Mouse (Mus musculus) left cerebral cortex, postnatal 14 days (tissue): ENCODE results near the gene Spata9. TPM values are rescaled to one million over a fixed set of nuclear protein-coding genes. Genes with fewer than 3 reads are reported as not detected.

Source experiments
- DNase-seq, 2 experiments: peaks; one replicate each; pipeline ENCODE4 v3.0.0; 2021 to 2022; ENCODE audit warnings: low spot score in 2 of 2, mixed read lengths in 1 of 2
- intact Hi-C: fragments of 180-260 bp; cut with DNase I; formaldehyde crosslinking; loops from one replicate; pipeline ENCODE4 v1.15.1; 2025
- total RNA-seq, 2 experiments: library from RNA; stranded (reverse); gene quantifications; 2 replicates each; pipeline ENCODE4 v1.2.3; 2021

The Spata9 gene
- total RNA-seq, 2 experiments from 2014 or later = not detected

- intact Hi-C loops = no loop called here
- DNase-seq = no peak
Observed at GRCm38 (mm10) chr13:75976649-75977048, 9.7 kb downstream of the Spata9 start.

- intact Hi-C loops = no loop called here
- DNase-seq = no peak
Observed at GRCm38 (mm10) chr13:75981901-75982300, 15.0 kb downstream of the Spata9 start.

- intact Hi-C loops = no loop called here
- DNase-seq = peak; percentile 6 to 22
Observed at GRCm38 (mm10) chr13:75988096-75988495, 21.1 kb downstream of the Spata9 start.

DNA sequence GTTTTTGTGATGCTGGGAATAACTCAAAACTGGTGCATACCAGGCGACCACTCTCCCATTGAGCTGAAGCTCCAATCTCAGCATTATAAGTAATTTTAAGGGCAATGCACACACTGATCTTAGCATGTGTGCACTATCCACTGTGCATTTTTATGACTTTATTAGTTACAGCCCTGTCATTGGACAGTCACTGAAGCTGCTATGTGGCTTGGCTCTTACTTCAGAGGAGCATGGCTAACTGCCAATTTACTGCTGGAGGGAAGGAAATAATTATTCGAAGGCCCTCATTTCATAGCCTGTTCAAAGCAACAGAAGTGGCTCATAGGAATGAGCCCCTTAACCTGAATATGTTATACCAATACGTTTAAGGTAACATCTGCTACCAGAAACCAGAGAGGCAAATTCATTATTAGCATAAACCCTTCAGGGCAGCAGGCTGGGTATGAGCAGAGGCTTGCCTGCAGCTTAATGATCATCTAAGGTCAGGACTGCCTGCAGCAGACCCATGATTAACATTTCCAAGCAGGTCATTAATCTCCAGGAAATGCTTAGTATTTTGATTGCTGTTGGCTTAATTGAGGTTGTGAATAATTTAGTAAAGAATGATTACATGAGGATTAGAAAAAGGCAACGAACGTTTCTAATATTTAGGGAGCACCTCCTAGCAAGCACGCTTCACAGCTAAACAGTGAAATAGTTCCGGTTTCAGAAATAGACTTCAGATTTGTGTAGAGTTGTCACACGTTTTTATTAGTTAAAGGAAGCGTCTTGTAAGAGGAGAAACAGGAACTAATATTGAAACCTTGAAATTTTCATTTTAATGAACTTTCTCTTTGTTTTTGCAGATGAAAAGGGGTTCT is 25.4 kb downstream of the Spata9 start:
- DNase-seq = no peak
- intact Hi-C loops = no loop called here

GRCm38 (mm10) chr13:76003272-76003671 is 36.3 kb downstream of the Spata9 start:
- intact Hi-C loops = no loop called here
- DNase-seq = no peak

- DNase-seq = no peak
- intact Hi-C loops = no loop called here
Observed at GRCm38 (mm10) chr13:76014511-76014910, 47.6 kb downstream of the Spata9 start.

DNA sequence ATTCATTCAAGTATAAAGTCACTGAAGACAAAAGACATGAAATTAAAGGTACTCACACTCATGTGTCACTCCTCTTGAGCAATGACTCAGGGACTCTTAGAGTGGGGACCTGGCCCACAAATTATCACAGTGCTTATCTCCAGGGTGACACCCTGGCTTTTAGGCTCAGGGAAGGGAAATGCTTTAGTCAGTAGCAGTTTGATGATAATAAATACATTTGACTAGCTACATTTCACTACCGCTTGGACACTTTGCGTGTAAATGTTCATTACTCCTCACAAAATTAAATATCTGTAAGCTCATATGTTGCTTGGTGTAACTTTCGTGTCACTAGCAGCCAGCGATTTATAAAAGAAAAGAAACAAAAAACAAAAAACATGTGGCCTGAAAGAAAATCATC is 50.5 kb downstream of the Spata9 start:
- intact Hi-C loops = no loop called here
- DNase-seq = no peak

GRCm38 (mm10) chr13:76017974-76018843 is 51.3 kb downstream of the Spata9 start, which contains the start of gene Rfesd:
Gene Rfesd (minus strand): TSS chr13:76018719.
- intact Hi-C loops = loop anchor here (1.0 kb wide), 1 partner anchor 75 kb away; the partner anchor contains the start of gene Rhobtb3
- peak; percentile 96 to 99 for DNase-seq

GRCm38 (mm10) chr13:76018844-76019400 is 52.0 kb downstream of the Spata9 start:
- intact Hi-C loops = loop anchor here (1.0 kb wide), 1 partner anchor 76 kb away; the partner anchor contains the start of gene Rhobtb3

DNA sequence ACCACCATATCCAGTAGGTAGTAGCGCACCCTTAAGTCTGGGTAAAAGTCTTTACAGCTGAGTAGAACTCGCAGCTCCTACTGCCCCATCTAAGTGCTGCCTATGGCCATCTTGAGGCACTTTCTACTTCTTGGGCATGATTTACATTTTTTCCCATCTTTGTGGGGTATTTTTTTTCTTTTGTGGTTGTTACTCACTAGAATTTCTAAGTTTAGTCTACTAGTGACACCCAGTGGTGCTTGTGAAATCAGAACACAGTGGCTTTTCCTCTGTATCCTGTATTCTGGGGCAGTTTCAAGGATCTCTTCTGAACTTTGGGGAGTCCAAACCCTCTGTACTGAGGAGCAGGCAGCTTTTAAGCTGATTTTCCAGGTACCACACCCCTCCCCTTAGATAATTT is 54.8 kb downstream of the Spata9 start:
- peak; percentile 30 to 52 for DNase-seq
- intact Hi-C loops = loop anchor here (2.0 to 5.0 kb wide), 2 partner anchors 224 to 795 kb away; no protein-coding TSS in a partner anchor

More at GRCm38 (mm10) chr13:76018844-76019400, 52.0 kb downstream of the Spata9 start:
- no peak for DNase-seq

- intact Hi-C loops = loop anchor here (5.0 kb wide), 1 partner anchor 227 kb away; no protein-coding TSS in a partner anchor
Observed at GRCm38 (mm10) chr13:76024588-76024987, 57.6 kb downstream of the Spata9 start.

DNA sequence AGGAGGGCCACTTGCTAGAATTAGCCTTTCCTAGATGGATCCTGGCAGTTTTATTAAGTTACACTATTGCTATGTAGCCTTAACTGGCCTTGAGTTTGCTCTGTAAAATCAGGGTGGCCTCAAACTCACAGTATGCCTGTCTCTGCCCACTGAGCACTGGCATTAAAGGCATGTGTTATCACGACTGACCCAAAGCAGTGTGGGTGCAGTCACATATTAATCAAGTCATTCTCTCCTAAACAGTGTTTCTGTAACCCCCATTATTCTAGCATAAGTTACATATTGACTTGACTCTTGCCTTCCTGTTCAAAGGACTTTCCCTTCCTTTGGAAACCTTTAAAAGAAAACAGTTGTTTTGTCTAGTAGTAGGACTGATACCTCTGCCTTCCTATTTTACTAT is 75.5 kb downstream of the Spata9 start:
- DNase-seq = no peak
- intact Hi-C loops = no loop called here

More at GRCm38 (mm10) chr13:76024588-76024987, 57.6 kb downstream of the Spata9 start:
- DNase-seq = no peak

DNA sequence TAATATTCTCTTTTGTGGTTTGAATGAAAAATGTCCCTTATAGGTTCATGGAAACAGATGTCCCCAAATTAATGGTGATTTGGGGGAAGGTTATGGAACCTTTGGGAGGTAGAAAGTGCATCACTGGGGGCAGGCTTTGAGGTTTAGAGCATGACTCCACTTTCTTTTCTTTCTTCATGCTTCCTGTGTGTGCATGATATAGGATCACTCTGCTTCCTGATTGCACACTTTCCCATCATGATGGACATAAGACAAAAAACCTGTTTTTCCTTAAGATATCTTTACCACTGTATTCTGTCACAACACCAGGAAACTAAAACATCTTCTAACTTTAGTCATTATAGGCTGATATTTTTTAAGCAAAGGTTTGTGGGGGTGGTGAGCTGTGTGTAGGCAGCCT is 78.0 kb downstream of the Spata9 start:
- intact Hi-C loops = no loop called here
- no peak for DNase-seq

Other genes starting within 250 kb of the Spata9 start
- 10 to 100 TPM; 64.5 to 64.8 TPM for gene Glrx, start 127.3 kb upstream of the Spata9 start, total RNA-seq
- gene Rhobtb3, start 23.2 kb upstream of the Spata9 start, total RNA-seq = 10 to 100 TPM; 15.3 to 17.3 TPM
- 10 to 100 TPM; 15.8 to 16.3 TPM for gene Rfesd, start 51.6 kb downstream of the Spata9 start, total RNA-seq
- 1 to 10 TPM; 1.7 to 3.0 TPM for gene Gpr150, start 89.8 kb downstream of the Spata9 start, total RNA-seq
- gene Arsk, start 131.5 kb downstream of the Spata9 start, total RNA-seq = 1 to 10 TPM; 3.6 to 4.6 TPM
- gene Ttc37, start 131.6 kb downstream of the Spata9 start, total RNA-seq = 10 to 100 TPM; 17.1 to 19.8 TPM